Mouse (Mus musculus): ENCODE measurements around the gene Foxk1.

Gene Foxk1

DNA sequence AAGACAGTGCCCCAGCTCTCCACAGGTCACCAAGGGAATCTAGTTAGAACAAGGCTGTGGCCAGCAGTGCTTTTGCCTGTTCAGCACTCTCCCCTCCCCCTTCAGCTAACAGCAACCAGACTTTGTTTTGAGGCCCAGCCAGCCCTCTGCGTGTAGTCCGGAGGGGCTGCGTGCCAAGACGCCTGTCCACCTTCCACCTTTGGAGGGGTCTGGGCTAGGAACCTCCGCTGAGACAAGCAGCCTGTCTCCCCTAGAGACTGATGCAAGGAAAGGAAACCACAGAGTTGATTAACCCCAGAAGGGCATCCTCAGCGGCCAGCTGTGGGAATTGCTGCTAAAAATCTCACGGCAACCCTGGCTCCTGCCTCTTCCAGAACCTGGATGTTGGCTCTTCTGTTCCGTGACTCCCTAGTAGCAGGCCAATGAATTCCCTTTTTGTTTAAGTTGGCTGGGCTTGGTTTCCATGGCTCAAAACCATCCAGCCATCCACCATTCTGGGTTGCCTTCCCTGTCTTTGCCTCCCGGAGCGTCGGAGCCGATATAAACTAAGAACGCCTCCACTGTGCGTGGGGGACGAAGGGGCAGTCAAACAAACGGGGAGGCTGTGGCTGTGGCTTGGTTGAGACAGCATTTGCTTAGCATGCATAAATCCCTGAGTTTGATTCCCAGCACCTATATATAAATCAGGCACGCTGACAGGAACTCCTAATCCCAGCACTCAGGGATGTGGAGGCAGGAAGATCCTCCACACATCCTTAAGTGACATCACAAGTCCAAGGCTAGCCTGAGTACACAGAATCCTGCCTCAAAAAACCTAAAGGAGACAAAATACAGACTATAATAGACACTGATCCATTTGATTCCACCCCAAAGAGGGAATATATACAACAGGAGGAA is 14.3 kb upstream of the Foxk1 start:
- in situ Hi-C loops (cut with MboI; ENCODE audit: unreplicated experiment in 2 of 2), result no loop called here

DNA sequence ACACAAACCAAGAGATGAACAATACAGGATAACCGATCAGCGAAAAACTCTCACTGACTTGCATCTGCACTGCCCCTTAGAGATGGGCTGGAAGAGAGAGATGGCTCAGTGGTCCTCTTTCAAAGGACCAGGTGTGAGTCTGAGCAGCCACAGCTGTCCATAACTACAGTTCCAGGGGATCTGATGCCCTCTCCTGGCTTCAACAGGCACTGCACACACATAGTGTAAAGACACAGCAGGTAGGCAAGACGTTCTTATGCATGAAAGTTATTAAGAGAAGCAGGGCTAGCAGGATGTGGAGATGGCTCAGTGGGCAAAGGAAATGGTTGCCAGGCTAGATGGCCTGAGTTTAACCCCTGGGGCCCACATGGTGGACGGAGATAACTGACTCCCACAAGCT is 13.6 kb upstream of the Foxk1 start:
- in situ Hi-C loops (cut with MboI; ENCODE audit: unreplicated experiment in 2 of 2), result no loop called here

DNA sequence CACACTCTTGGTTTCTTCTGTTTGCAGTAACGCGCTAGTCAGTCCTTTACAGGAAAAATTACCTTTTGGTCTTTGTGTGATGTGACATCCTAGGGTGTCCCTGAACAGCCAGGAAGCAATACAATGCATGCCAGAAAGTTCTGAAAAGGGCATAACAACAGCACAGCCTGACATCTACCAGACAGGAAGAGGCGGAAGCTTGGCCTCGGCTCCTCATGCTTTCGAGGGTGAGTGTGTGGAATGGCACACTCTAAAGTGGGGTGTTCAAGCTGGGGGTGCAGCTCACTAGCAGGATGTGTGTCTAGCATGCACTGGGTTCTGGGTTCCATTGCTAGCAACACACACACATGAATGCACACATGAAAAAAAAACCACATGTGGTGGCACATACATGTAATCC is 9.6 kb upstream of the Foxk1 start:
- in situ Hi-C loops (cut with MboI; ENCODE audit: unreplicated experiment in 2 of 2), result no loop called here

DNA sequence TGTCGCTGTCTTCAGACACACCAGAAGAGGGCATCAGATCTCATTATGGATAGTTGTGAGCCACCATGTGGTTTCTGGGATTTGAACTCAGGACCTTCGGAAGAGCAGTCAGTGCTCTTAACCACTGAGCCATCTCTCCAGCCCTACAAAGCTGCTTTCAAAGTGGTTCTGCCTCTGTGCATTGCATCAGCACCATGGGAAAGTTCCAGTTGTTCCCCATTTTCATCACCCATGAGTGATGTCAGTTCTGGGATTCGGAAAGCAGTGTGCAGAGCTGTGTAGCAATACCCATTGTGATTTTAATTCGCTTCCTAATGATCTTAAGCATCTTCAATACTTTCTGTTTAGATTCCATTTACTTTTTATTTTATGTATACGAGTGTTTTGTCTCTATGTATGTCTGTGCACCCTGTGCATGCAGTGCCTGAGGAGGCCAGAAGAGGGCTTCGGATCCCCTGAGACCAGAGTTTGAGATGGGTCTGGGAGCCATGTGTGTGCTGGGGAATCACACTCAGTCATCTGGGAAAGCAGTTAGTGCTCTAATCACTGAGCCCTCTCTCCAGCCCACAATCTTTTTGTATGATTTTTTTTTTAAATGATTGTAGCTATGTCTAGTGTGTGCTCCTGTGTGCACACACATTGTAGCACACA is 6.6 kb upstream of the Foxk1 start:
- in situ Hi-C loops (cut with MboI; ENCODE audit: unreplicated experiment in 2 of 2), result no loop called here

DNA sequence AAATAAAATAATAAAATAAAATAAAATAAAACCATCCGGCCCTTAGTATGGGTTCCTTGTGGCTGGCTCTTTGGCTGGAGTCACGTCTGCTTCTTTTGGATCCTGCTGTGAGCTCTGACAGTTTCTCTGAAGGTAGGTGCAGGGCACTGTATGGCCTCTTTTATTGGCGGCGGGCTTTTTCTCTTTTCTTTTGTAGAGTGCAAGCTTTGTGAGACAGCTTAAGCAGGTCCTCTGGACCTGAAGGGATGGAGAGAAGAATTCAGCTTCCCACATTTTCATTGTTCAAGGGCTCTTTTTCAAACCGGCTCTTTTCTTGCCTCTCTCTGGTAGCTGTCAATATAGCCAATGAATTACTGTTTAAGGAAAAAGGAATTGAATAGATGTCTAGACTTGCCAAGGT is 5.4 kb upstream of the Foxk1 start:
- in situ Hi-C loops (cut with MboI; ENCODE audit: unreplicated experiment in 2 of 2), result no loop called here

DNA sequence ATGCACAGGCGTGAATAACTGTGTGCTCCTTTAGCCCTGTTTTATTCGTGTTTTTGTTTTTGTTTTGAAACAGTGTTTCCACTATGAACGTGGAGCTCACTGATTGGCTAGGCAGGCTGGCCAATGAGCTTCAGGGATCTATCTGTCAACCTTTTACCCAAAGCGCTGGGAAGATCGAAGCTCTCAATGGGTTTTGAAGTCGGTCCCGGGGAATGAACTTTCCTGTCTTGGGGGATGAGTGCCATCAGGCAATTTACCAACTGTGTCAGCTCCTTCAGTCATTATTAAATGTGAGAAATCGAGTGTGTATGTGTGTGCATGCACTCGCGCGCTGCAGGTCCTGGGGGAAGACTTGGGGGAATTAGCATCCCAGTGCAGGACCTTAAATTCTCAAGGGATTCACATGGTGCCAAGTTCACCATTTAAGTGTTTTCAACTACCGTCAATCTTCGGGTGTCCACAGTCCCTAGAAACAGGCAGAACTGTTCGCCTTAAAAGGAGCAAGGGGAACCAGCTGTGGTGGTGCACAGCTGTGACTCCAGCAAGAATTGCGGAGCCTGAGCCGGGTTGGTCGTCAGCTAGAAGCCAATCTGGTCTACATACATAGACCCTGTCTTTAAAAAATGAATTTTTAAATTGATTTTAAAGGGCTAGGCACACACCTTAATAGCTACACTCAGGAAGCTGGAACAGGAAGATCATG is 965 bp upstream of the Foxk1 start:
- in situ Hi-C loops (cut with MboI; ENCODE audit: unreplicated experiment in 2 of 2), result loop anchor here (5.0 to 10.0 kb wide), 2 partner anchors 33 to 1646 kb away; no protein-coding TSS in a partner anchor

DNA sequence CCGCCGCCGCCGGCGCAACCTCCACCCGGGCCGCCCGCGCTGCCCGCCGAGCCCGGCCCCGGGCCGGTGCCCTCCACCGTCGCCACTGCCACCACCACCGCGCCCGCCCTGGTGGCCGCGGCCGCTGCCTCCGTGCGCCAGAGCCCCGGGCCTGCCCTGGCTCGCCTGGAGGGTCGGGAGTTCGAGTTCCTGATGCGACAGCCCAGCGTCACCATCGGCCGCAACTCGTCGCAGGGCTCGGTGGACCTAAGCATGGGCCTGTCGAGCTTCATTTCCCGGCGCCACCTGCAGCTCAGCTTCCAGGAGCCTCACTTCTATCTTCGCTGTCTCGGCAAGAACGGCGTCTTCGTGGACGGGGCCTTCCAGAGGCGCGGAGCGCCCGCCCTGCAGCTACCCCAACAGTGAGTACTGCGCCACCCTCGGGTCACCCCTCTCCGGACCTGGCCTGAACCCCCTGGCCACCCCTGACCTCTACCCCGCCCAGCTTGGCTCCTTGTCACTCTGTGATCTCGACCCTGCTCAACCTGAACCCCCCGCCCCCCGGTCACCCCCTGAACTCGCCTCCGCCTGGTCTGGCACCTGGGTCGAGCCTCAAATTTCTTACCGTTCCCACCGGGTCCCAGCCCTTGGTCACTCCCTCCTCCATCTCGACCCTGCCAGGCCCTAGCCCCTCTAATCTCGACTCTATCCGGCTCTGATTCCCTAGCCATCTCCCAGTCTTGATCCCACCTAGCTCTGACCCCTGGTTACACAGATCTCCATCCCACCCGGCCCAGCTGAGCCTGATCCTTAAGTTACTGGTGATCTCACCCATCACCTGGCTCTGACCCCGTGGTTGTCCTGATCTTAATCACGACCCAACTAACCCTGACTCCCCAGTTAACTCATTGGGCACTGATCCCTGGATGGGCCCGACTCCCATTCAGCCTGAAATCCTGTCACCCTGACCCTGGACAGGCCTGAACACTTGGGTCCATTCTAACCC is 636 bp downstream of the Foxk1 start:
- in situ Hi-C loops (cut with MboI; ENCODE audit: unreplicated experiment in 2 of 2), result loop anchor here (5.0 to 10.0 kb wide), 2 partner anchors 35 to 1647 kb away; no protein-coding TSS in a partner anchor

DNA sequence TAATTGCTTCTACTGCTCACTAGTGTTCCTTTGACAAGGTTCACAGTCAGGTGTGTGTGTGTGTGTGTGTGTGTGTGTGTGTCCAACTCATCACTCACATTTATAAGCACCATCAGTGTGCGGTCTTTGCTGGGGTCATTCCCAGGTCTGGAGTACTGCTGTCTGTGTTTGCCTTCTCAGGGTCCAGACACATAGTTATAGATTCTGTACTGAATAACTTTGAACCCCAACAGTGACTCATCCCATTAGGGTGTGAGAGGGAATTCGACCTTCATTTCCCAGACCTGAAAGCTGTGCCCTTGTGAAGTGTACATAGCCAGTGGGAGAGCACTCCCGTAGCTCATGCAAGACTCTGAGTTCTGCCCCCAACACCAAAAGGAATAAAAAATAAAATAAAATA is 2.4 kb downstream of the Foxk1 start:
- in situ Hi-C loops (cut with MboI; ENCODE audit: unreplicated experiment in 2 of 2), result loop anchor here (5.0 to 10.0 kb wide), 2 partner anchors 36 to 1649 kb away; no protein-coding TSS in a partner anchor

DNA sequence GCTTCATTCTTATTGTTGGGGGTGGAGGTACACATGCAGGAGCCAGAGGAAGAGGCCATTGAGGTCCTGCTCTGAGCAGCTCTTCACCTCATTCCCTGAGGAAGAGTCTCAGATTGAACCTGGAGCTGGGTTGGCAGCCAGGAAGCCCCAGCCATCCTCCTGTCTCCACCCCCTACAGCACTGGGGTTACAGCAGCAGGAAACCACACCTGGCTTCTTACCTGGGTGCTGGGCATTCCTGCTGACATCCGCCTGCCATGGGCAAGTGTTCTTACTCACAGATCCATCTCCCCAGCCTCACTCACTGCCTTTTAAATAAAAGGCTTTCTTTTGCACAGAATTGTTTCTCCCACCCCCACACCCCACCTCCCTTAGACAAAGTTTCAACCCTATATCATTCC is 3.0 kb downstream of the Foxk1 start:
- in situ Hi-C loops (cut with MboI; ENCODE audit: unreplicated experiment in 2 of 2), result loop anchor here (5.0 to 10.0 kb wide), 2 partner anchors 37 to 1650 kb away; no protein-coding TSS in a partner anchor

DNA sequence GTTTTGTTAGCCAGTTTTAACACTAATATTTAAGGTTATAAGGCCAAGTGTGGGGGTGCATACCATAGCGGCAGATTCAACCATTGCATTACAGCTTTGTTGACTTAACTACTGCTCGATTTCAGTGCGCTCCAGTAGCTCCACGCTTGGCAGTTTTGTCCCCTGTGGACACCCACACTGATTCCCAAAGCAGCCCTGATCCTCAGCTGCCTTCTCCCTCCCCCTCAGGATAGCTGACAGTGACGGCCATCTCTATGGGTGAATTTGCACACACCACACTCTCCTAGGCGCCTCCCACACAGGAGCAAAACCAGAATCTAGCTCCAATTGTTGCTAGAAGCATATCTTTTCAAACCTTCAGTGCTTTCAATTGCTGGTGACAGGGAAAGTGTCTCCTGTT is 4.1 kb downstream of the Foxk1 start:
- in situ Hi-C loops (cut with MboI; ENCODE audit: unreplicated experiment in 2 of 2), result loop anchor here in 1 of 2 experiments (5.0 to 10.0 kb wide), 2 partner anchors 37 to 1651 kb away; no protein-coding TSS in a partner anchor

DNA sequence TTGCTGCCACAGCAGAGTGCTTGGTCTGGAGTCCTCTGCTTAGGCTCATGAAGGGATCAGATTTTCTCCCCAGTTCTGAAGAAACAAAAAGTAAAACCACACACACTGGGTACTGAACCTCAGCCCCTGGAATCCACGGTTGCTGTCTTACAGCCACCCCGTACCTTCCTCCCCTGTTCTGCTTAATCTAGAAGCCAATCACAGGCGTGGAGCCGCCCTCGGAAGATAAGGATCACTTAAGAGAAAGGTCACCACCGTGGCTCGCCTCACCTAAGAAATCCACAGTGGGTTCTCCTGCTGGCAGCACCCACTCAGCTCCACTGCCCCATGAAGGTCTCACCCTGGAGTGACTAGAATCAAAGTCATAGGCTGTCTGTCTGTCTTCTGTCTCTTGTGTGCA is 5.1 kb downstream of the Foxk1 start:
- in situ Hi-C loops (cut with MboI; ENCODE audit: unreplicated experiment in 2 of 2), result loop anchor here in 1 of 2 experiments (5.0 to 10.0 kb wide), 2 partner anchors 36 to 1652 kb away; no protein-coding TSS in a partner anchor

DNA sequence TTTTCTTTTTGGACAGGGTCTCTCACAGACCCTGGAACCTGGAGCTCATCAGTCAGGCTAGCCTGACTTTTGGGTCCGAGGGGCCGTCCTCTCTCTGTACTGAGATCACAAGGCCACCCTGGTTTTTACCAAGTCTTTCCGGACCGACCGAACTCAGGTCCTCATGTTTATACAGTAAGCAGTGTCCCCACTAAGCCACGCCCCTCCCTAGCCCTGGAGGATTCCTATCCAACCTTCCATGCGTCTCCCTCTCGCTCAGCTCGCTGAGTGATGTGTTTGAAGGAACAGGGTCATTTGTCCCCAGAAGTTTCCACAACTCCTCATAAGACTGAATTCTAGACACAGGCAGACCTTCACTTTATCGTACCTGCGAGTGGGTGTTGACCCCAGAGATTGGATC is 5.6 kb downstream of the Foxk1 start:
- in situ Hi-C loops (cut with MboI; ENCODE audit: unreplicated experiment in 2 of 2), result loop anchor here in 1 of 2 experiments (5.0 to 10.0 kb wide), 2 partner anchors 35 to 1652 kb away; no protein-coding TSS in a partner anchor

DNA sequence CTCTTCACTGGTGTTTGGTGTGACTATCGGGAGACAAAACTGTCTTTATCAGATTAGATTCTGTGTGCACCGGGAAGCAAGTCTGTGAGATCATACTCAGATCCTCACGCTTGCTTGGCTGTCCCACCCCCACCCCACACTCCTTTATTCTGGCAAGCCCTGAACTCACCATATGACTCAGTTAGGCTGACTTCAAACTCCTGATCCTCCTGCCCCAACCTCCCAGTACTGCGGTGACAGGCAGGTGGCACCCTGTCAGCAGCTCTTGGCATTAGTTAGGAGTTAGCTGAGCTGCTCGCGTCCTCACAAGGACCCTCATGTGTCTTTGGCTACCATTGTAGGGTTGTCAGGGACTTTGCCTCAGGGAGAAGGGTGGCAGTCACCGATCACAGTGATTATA is 6.1 kb downstream of the Foxk1 start:
- in situ Hi-C loops (cut with MboI; ENCODE audit: unreplicated experiment in 2 of 2), result loop anchor here in 1 of 2 experiments (5.0 to 10.0 kb wide), 2 partner anchors 35 to 1653 kb away; no protein-coding TSS in a partner anchor

DNA sequence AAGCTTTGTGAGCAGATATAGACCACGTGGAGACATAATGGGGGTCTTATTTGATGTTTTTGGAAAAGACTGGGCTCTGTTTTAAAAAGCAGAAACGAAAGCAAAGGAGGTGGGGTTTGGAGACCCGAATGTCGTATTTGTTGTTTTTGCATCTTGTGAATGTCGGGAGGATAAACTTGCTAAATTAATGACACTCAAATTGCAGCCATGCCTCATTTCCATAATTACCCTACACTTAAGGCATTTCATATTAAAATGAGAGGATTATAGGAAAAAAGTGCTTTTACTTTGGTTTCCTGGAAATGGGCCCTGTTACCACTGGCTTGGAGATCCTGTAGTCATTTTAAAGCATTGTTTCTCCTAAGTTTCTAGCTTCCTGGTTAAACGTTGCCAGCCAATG is 7.9 kb downstream of the Foxk1 start:
- in situ Hi-C loops (cut with MboI; ENCODE audit: unreplicated experiment in 2 of 2), result loop anchor here in 1 of 2 experiments (5.0 to 10.0 kb wide), 2 partner anchors 33 to 1654 kb away; no protein-coding TSS in a partner anchor

DNA sequence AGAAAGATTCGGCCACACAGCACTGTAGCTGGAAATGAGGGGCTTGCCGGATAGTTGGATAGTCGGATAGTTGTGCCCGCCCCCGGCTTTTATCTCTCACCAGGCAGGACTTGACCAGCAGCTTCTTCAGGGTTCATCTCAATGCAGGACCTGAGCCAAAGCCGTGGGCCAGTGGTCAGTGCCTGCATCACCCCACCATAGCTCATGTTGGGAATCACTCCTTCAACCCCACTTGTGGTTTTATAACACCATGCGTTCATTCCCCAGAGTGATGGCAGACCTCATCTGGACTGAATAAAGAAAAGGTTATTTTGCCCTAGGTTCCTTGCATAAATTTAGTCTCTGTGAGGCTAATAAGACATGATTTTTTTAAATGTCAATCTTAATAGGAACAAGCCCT is 9.1 kb downstream of the Foxk1 start:
- in situ Hi-C loops (cut with MboI; ENCODE audit: unreplicated experiment in 2 of 2), result no loop called here

DNA sequence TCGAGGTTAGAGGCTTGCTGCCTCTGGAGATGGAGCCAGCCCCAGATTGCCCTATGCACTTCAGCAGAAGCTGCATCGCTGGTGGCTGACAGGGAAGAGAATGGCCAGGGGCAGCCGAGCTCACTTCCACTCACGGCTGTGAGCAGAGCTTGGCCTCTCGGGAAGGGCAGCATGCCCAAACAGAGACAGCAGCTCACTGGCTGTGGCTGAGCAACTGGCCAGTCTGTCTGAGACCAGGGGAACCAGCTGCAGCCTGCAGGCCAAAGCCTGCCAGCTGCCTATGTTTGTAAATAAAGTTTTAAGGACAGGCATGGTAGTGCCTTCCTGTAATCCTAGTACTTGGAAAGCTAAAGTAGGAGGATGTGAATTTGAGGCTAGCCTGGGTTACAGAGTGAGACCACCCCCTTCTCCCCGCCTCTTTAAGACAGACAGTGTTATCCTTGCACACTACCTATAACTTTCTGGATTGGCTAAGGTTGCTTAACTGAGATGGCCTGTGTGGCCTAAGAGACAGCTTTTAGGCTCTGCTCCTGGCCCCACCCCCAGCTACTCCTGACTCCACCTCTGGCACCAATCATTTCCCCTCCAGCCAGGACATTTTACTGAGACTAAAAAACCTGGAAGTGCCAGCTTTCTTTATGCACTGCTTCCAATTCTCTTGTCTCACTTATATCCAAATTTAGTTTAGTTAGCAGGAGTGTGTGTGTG is 11.5 kb downstream of the Foxk1 start:
- in situ Hi-C loops (cut with MboI; ENCODE audit: unreplicated experiment in 2 of 2), result no loop called here

DNA sequence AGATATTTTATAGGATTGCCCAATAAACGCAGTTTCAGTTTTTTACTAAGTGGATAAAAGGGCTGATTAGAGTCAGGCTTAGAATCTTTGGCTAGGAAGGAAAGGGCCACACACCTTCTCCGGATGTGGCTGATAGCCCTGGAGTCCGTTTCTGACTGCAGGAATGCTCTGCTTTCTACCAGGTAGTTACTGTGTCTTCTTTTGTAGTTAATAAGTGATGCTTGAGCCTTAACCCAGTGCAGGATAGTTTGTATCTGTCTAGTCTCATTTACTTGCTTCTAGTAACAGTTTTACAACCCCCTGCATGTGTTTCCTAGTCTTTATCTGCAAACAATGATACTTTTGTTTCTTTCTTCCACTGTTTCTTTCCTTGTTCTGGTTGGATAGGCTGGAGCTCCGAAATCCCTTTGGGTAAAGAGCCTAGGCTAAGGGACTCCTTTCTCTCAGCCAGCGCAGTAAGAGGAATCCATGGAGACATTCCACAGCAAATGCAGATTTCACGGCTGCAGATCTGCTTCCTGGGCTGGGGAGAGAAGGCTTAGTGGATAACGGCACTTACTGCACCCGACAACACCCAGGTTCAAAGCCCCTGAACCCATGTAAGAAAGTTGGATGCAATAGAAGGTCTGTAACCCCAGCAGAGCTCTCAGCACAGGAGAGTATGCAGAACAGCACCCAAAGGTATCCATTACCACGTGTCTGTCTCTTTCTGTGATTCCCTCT is 12.6 kb downstream of the Foxk1 start:
- in situ Hi-C loops (cut with MboI; ENCODE audit: unreplicated experiment in 2 of 2), result no loop called here

DNA sequence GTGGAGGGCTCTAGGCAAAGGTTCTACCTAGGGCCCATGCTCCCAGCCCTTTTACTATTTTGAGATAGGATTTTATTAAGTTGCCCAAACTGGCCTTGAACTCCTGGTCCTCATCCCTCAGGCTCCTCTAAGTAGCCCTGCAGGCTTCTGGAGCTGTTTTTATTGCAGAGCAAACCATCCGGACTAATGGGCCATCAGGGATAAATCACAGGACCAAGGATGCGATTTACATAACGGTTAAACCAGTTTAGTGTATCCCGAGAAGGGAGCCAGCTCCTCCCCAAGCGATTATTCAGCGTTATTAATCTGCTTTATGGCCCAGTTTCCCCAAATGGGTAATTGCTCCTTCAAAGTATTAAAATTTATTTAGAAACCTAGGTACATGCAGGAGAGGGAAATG is 14.1 kb downstream of the Foxk1 start:
- in situ Hi-C loops (cut with MboI; ENCODE audit: unreplicated experiment in 2 of 2), result no loop called here
